Mouse (Mus musculus): ENCODE results near the gene Tas2r126.
"Not testable (repeated sequence)": the region's sequence is repeated elsewhere in the genome, so short reads cannot be mapped to it uniquely, and the experiment has no call there.

Gene Tas2r126

DNA sequence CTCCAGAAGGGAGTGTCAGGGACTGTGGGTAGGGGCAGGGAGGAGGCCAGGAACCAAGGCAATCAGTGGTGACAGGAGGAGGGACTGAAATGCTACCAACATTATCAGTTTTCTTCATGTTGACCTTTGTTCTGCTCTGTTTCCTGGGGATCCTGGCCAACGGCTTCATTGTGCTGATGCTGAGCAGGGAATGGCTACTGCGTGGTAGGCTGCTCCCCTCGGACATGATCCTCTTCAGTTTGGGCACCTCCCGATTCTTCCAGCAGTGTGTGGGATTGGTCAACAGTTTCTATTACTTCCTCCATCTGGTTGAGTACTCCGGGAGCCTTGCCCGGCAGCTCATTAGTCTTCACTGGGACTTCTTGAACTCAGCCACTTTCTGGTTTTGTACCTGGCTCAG is at the start of gene Tas2r126:
Tas2r126 (plus strand) TSS at position 90 of the 400 bp plus-strand sequence.
- no peak for DNase-seq

DNA sequence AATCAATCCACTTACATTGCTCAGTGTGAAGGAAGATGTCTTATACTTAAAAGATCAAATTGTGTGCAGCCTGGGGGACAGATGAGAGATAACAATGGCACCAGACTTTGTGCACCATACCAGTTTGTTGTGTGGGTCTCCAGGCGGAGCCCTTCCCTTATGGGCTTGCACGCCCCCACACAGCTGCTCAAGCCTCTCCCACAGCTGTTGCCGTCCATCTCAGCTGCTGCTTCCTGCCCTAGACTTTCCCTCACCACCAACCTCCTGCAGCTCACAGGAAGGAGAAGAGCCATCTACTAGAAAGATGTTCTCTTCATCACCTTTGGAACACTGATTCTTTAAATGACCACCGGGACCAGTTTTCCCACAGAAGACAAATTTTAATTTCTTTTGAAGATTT is 48.7 kb upstream of the Tas2r126 start:
- DNase-seq = peak; percentile 54

DNA sequence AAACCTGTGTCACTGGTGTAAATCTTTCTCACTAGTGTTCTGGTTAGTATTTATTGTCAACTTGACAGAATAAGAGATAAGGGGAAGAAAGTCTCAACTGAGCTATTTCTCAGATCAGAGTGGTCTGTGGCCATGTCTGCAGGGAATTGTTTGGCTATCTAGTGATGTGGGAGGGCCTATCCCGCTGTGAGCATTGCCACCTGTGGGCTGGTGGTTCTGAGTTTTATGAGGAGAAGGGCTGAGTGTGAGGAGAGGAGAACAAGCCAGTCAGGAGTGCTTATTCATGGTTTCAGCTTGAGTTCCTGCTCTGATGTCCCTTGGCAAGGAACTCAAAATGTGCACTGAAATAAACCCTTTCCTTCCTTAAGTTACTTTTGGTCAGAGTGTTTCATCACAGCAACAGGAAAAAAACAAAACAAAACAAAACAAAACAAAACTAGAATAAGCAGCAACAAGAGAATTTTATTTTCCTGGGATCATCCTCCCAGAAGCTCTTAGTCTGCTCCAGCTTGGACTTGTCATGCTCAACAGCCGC is 42.5 kb upstream of the Tas2r126 start:
- no peak for DNase-seq

GRCm38 (mm10) chr6:42395960-42396809 is 38.1 kb upstream of the Tas2r126 start:
- no peak for DNase-seq

- no peak for DNase-seq
These were observed 37.2 kb upstream of the Tas2r126 start for GRCm38 (mm10) chr6:42397041-42397657.

- no peak for DNase-seq
These were observed 36.0 kb upstream of the Tas2r126 start for GRCm38 (mm10) chr6:42398285-42398684.

- DNase-seq = no peak
These were observed 35.3 kb upstream of the Tas2r126 start for GRCm38 (mm10) chr6:42398998-42399397.

DNA sequence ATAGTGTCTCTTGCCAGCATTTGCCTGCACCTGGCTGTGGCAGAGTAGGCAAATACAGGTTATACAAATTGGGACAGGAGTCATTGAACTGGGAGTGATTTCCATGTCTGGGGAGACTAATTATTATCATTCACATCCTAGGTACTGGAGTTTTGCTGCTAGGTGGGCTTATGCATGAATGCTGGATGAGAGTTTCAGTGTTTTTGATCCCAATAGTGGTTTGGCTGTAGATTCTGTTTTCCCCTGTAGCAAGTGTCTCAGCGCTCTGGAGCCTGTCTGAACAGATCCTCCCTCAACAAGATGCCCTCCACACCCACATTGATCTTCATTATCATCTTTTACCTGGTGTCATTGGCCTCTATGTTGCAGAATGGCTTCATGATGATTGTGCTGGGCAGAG is 34.4 kb upstream of the Tas2r126 start, which contains the start of gene Tas2r143:
Tas2r143 (plus strand) TSS at position 301 of the 400 bp plus-strand sequence.
- no peak for DNase-seq

- DNase-seq = no peak
These were observed 29.2 kb upstream of the Tas2r126 start, which contains the start of gene Tas2r135 for GRCm38 (mm10) chr6:42405134-42405533. Gene Tas2r135, plus strand, starts transcription at chr6:42405434.

- DNase-seq = no peak
These were observed 14.9 kb upstream of the Tas2r126 start for GRCm38 (mm10) chr6:42419443-42419842.

GRCm38 (mm10) chr6:42421439-42421838 is 12.9 kb upstream of the Tas2r126 start:
- DNase-seq = no peak

- no peak for DNase-seq
These were observed 9.9 kb upstream of the Tas2r126 start for GRCm38 (mm10) chr6:42424472-42424871.

- DNase-seq = no peak
These were observed 8.0 kb upstream of the Tas2r126 start for GRCm38 (mm10) chr6:42426337-42426736.

DNA sequence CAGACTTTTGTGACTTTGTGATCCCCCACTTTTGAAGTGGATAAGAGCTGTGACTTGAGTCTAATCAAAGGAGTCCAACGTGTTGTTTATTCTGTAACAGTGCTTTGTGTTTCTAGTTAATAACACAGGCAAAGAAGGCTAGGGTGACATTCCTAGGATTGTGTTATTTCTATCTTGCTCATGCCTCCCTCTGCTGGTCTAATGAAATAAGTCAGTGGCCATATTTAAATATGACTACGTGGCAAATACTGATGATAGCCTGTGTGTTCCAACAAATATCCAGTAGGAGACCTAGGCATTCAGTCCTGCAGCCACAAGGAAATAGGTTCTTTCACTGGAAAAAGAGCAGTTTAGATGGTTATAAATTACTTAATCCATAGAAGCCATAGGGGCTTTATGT is 781 bp upstream of the Tas2r126 start:
- no peak for DNase-seq

GRCm38 (mm10) chr6:42435490-42435889 is 1.2 kb downstream of the Tas2r126 start:
- DNase-seq = no peak

DNA sequence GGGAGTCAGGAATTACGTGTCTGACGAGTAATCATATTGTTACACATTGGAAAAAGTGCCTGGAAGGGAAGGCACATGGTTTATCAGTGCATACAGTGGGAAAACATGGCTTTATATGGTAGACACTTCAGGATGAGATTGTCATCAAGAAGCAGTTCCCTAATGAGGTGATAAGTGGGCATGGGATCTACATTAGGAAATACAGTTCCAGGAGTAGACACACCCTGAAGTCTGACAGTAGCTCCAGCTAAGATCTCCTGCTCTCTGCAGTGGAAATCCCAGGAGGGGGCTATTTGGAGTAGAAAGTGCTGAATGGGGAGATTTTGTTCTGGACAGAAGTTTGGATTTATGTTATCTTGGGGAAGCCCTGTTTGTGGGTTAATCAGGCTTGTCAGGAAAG is 7.1 kb downstream of the Tas2r126 start:
- no peak for DNase-seq

DNA sequence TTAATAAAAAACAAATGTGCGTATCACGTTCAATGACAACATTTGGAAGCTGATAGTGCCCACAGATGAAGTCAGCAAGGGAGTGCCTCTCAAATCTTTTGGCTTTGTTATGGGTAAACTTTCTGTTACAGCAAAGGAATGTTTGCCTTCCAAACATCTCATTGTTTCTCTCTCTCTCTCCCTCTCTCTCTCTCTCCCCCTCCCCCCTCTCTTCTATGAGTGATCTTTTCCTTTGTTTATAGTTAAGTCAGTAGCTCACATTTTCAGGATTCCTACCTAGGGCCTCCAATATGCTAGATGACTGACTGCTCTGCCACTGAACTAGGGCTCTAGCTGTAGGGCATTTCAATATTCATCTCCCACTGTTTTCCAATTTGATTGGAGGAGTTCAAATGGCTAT is 10.2 kb downstream of the Tas2r126 start:
- no peak for DNase-seq

GRCm38 (mm10) chr6:42447381-42447780 is 13.0 kb downstream of the Tas2r126 start:
- DNase-seq = no peak

- no peak for DNase-seq
These were observed 30.8 kb downstream of the Tas2r126 start, which contains the start of gene Olfr458 for GRCm38 (mm10) chr6:42465096-42465495. Gene Olfr458, minus strand, starts transcription at chr6:42465196.

DNA sequence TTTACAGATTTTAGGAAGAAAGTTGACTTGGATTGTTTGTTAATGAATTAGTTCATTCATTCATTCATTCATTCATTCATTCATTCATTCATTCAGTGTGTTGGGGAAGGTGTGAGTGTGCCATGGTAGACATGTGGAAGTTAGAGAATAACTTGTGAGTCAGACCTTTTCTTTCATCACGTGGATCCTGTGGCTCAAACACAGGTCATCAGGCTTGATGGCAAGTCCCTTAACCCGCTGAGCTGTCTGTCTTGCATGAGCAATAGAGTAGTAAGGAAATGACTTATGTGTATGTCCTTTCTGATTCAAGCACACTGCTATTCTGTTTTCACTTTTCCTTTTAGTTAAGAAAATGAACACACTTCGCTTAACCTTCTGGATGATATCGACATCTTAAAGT is 36.2 kb downstream of the Tas2r126 start:
- DNase-seq = no peak

DNA sequence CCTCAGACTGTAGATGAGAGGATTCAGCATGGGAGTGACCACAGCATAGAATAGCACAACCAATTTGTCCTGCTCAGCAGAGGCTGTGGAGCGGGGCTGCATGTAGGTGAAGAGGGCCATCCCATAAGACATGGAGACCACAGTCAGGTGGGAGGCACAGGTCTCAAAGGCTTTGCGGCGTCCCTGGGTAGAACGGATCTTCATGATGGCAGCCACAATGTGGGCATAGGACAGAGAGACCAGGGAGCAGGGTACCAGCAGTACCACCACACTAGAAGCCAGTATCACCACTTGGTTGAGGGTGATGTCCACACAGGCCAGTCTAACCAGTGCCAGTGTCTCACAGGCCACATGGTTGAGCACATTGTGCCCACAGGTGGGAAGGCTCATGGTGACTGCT is 37.0 kb downstream of the Tas2r126 start:
- DNase-seq = not testable (repeated sequence)

GRCm38 (mm10) chr6:42476235-42476634 is 41.9 kb downstream of the Tas2r126 start, which contains the start of gene Olfr457:
Gene Olfr457, minus strand, starts transcription at chr6:42476335.
- no peak for DNase-seq

- DNase-seq = no peak
These were observed 50.3 kb downstream of the Tas2r126 start for GRCm38 (mm10) chr6:42484633-42485032.

All from thymus, postnatal 25 days (tissue).